Mouse (Mus musculus) naive thymus-derived CD4-positive, alpha-beta T cell, adult 2 months (primary cell): Measurements from ENCODE around the gene Helz2.

Source experiments
- DNase-seq: peaks from one replicate; pipeline ENCODE4 v3.0.0-alpha.2; 2011; ENCODE audit warnings: low read depth

Helz2 gene

DNA sequence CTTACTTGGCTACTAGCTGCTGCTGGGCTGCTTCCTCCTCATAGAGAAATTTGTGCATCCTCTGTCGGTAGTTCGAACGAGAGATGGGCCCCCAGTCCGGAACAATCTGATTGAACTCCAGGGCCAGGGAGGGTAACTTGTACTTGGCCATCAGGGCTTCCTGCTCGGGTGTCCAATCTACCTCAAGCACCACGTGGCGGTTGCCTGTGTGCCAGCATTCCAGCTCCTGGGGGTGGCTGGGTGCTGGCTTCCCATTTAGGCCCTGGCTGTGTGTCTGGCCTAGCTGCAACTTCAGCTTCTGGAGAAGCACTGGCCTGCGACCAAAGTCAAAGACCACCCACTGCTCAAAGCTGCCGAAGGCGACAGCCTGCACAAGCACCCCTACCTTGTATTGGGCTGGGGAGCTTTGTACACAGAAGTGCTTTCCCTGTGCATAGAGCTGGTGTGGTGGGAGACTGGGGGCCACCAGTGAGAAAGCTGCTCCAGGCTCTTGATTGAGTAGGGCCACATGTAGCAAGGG lies 3.7 kb downstream of the Helz2 start:
- no peak for DNase-seq

- no peak for DNase-seq
Measured at GRCm38 (mm10) chr2:181237251-181238014, 4.4 kb downstream of the Helz2 start.

DNA sequence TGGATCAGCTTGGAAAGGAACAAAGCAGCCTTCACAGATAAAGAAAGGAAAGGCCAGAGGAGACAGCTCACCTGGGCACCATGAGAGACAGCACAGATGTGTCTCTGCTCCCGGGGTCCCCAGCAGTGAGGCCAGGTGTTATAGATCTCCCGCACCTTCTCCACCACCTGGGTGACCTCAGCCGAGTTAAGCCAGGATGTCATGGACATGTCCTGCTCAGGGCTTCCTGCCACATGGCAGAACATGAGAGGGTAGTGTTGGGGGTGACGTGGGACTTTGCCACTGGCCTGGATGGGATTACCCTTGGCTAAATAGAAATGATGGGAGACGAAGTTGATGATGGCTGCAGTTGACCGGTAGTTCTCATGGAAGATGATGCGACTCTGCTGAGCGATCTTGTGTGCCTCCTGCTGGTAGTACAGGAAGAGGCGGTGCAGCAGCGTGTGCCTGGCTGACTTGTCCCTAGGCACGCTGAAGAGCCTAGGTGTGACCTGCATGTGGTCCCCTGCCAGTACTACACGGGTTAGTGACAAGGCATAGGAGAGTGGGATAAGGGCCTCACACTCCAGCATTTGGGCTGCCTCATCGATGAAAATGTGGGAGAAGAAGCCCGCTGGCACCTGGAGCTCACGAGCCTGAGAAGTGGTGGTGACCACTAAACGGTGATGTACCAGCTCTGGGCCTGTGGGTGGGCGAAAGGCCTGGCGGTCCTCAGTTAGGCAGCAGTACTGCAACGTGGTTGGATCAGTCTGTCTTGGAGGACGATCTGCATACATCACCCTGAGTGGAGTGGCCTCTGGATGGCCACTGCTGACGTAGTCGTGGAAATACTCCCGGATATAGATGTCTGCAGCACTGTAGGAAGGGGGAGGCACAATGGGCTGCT lies 5.9 kb downstream of the Helz2 start:
- DNase-seq, result no peak

GRCm38 (mm10) chr2:181234680-181235079 lies 7.1 kb downstream of the Helz2 start:
- no peak for DNase-seq

DNA sequence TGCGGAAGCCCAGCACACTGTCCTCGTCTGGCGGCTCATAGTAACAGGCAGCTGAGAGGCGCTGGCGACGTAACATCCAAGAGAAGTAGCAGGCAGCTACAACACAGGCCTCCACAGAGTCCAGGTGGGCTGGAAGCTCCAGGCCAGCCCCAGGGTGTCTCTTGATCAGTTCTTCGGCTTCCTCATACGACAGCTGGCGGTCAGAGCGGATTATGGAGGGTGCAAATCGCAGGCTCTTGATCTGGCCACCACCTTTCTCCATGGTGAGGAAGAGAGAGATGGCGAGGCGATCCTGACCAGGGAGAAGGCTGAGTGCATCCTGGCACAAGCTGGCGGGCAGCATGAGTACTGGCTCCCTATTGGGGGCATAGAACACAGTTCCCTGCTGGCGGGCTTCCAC lies 8.4 kb downstream of the Helz2 start:
- DNase-seq, result no peak

- no peak for DNase-seq
Measured at GRCm38 (mm10) chr2:181231171-181231570, 10.7 kb downstream of the Helz2 start.

DNA sequence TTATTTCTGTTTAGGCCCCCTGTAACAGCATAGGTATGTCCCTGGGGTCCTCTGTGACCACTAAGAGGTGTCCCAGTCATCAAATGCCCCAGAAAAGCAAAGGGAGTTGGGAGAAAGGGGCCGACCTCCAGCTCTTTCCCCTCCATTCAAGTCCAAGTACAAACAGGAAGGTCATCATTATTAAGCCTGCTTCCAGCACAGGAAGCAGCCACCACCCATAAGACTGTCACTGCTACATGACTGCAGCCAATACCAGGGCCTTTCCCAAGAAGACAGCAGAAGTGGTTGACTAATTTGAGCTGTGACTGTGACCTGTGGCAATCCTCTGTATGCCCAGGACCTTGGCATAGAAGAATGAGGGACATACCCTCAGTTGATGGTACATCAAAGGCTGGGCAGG lies 13.5 kb downstream of the Helz2 start:
- DNase-seq, result no peak

- DNase-seq, result no peak
Measured at GRCm38 (mm10) chr2:181227122-181227521, 14.7 kb downstream of the Helz2 start.

DNA sequence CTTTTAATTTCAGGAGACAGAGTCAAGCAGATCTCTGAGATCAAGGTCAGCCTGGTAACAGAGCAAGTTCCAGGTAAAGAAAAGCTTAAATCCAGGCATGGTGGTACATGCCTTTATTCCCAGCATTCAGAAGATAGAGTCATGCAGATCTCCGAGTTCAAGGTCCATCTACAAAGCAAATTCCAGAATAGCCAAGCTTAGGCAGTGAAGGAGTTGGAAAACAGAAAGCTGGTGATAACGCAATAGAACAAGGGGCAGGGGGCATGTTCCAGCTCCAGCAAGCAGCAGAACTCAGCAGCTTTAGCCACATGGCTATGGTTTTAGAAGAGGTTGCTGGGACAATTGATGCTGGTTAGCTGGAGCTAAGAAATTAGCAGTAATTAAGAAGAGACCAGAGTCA lies 16.8 kb downstream of the Helz2 start:
- DNase-seq, result no peak

DNA sequence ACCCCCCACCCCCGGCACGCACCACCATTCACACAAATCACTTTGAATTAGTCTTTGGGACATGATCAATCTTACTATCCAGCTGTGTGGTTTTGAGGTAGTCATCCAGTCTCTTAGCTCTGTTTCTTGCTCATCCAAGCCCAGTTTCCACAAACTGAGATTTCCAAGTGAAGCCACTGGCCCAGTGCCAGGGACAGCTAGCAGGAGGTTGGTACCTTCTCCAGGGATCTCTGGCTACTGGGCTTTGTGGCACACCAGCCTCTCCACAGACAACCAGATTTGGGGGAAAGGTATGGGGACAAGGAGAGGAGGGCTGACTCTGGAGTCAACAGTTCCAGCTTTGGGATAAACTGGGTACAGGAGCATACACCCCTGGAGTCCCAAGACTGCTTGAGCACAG lies 21.5 kb downstream of the Helz2 start:
- DNase-seq, result no peak

DNA sequence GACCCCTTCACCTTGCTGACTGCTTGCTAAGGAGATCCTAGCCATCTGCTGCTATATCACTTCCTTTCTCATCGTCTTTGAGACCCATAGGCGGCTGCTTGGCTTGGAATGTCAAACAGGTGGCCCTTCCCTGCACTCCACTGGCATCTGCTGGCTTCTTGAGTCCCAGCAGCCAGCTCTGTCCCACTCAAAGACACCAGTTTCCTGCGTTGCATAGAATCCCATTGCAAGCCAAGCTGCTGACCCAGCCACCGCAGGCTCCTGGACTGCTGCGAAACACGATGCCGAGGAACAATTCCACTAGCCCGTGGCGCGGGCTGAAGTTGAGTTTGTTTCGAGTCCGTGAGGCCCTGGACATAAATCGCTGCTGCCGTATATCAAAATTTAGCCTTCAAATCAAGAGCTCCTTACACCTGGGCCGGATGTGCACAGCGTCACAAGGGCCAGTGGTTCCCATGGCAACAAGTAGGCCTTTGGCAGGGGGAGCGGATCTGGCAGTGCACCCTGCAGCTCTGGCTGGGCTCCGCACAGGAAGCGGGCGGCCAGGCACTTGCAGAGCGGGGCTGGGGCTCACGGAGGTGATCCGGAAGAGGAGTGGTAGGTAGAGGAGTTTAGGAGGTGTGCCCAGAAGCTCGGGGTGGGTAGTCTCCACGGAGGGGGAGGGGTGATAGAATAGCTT lies 22.1 kb downstream of the Helz2 start, which contains the start of gene Fndc11:
TSS of gene Fndc11 (plus strand) at position 476 of the 679 bp plus-strand sequence.
- DNase-seq, result peak; percentile 95

DNA sequence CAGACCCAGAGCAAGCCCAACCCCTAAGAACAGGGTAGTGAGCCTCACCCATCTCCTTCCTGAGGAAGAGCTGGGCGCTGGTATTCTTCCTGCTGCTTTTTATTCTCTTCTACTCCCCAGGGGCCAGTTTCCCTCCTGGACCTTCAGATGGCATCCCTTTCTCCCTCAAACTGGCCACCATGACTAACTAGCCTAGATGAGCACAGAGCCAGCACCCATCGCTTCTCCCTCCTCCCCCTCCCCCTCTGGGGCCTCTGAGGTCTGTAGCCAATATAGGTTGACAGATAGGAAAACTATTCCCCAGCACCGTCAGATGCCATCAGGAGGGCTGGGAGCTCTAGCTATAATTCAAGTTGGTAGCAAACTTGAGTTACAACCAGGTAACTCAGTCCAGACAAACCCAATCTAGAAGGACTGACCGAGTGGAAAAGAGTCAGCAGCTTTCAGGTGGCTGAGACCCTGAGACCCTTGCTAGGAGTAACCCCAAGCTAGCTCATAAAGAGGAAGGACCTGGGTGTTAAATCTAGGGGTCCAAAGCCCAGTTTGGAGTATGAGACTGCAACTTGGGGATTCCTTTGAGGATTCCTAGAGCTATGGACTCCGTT lies 22.8 kb downstream of the Helz2 start:
- DNase-seq, result no peak

DNA sequence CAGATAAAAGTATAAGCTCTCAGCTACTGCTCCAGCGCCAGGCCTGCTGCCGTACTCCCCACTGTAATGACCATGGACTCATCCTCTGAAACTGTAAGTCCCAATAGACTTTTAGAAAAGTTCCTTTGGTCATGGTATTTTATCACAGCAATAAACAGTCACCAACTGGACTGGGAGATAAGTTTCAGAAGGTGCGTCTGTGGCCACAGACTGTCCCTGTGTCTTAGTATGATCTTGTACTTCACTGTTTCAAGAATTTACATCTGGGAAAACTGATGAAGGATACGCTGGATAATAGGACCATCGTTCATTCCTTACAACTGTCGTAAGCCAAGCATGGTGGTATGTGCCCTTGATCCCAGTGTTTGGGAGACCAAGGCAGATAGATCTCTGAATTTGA lies 25.8 kb downstream of the Helz2 start:
- DNase-seq, result no peak

- DNase-seq, result peak; percentile 63
Measured at GRCm38 (mm10) chr2:181213021-181213445, 28.8 kb downstream of the Helz2 start, which contains the start of gene Srms. Gene Srms (minus strand): TSS chr2:181213185.

DNA sequence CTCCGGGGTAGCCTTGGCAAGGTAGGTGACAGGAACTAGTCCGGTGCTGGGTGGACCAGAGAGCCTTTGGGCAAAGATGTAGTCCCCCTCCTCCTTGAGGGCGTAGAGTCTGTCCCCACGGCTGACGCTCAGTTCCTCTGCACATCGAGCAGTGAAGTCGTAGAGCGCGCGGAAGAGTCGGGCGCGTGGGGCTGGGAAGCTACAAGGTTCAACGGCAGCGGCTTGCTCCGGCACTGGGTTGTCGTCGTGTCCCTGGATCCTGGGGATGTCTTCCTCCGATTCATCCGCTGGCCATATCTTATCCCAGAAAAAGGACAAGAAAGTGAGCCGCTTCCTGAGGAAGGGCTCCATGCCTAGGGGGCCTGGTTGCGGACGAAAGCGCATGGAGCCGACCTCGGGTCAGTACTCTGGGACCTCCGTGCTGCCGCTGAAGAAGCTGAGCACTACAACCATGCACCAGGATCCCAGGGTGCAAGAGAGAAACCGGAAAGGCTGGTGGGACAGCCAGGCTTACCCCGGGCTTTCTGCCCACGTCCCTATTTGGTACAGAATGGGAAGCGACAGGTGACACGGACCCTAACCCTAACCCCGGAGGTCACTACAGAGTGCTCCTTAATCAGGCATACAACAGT lies 29.3 kb downstream of the Helz2 start:
- peak; percentile 58 for DNase-seq

- no peak for DNase-seq
Measured at GRCm38 (mm10) chr2:181206118-181206517, 35.7 kb downstream of the Helz2 start.

DNA sequence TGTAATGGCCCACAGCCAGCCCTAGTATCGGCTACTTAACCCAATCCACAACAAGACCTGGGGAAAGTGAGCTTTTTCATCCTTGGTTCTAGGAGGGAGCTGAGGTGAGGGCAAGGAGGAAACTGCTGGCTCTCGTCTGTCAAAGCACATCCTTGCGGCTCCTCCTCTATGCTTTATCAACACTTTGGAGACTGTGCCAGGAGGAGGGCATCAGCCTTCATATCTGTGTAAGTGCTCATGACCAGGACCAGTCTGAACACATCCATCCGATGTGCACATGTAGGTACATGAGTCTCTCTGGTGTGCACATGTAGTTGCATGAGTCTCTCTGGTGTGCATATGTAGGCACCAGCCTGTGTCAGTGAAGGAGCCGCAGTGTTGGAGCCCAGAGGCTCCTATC lies 36.1 kb downstream of the Helz2 start:
- DNase-seq, result no peak

GRCm38 (mm10) chr2:181202886-181203285 lies 38.9 kb downstream of the Helz2 start:
- DNase-seq, result no peak

DNA sequence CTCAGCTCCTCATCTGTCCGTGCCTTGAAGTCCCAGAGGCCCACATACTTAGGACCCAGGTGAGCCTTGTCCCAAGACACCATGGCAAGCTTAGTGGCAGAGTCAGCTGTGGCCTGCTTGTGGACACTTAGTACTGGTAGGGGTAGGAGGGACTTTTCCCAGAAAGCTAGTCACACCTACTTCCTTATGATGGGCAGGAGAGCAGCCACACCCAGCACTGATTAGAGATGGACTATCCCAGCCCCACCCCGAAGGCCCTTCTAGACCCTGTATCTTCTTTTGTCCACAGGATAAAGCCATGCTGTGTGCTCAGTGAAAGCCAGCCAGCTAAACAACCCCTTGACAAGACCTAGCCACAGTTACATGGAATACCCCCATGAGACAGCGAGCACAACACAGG lies 39.4 kb downstream of the Helz2 start, which contains the start of gene Ptk6:
TSS of gene Ptk6 (minus strand) at position 368 of the 400 bp plus-strand sequence.
- no peak for DNase-seq

- no peak for DNase-seq
Measured at GRCm38 (mm10) chr2:181201606-181202005, 40.2 kb downstream of the Helz2 start.

DNA sequence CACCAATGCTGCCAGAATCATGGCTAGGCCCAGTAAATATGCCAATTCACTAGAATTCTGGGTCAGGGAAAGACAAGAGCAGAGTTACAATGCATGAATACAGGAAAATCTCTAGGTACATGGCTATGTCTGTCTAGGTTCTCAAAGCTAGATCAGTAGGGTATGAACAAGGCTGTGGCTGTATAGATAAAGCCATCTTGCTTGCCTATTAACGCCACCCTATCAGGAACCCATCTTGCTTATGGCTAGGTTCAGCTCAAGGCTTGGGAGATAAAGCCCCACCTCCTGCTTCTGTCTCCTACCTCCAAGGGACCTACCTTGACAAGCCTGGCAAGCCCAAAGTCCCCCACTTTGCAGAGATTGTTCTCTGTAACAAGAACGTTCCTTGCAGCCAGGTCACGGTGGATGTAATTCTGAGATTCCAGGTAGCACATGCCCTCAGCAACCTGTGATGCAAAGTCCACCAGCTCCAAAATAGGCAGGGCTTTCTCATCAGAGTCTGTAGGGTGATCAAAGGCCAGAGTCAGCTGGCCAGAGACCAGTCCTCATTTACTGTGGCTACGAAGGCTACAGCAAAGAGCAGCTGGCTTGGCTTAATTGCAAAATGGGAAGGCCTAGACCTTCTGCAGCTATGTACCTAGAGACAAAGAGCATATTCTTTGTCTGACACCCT lies 45.1 kb downstream of the Helz2 start:
- no peak for DNase-seq
